9 mouse cellular contexts compared by ENCODE assay signal in the genomic region with DNA sequence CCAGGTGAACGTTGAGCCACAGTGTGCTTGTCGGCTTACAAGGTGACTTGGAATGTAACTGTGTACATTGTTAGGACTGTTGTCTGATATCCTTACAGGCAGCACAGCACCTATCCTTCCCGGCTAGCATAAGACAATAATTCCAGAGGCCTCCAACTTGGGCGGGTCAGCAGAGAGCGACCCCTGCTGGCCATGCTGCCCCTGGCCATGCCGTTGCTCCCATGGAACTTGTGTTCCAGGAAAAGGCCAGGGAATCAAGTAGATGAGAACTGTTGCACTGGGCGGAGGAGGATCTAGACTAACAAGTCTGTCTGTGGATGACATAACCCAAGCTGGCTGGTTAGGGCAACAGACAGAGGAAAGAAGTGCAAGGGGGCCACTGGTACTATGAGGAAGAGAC. TPM values are rescaled to one million over a fixed set of nuclear protein-coding genes. Genes with fewer than 3 reads are reported as not detected.
DNase-seq lines count a peak whose midpoint lies in the region; ATAC-seq and TF ChIP-seq lines count a peak whose summit lies in the region.
"Had no signal": no experiment of that assay in that cellular context is flagged by ENCODE, and none has a peak within 500 bp of the region (broad histone marks: within the 10 kb centered on the region; RNA-seq: fewer than 3 reads in every experiment).

No protein-coding gene starts in this region.

- H3K27me3 ChIP-seq in forebrain, postnatal 0 days (ENCODE audit: insufficient read depth, low read length): no peaks in the 10 kb centered on the region

- TF ChIP-seq CTCF in forebrain, postnatal 0 days (IDR thresholded peaks at IDR 0.05; ENCODE audit: low read depth): peak; percentile 72

- H3K9me3 ChIP-seq in forebrain, postnatal 0 days (ENCODE audit: low read length): no peaks in the 10 kb centered on the region

- H3K4me2 ChIP-seq in forebrain, postnatal 0 days (ENCODE audit: low read depth): no peak overlapping the region

- H3K9ac ChIP-seq in forebrain, postnatal 0 days: no peak overlapping the region

- H3K27ac ChIP-seq in forebrain, postnatal 0 days (ENCODE audit: low read depth, low read length): no peak overlapping the region

- DNase-seq in urinary bladder, postnatal 14 days (ENCODE audit: low spot score): peak; percentile 62
- no peak for DNase-seq in urinary bladder, adult 2 months (ENCODE audit: low spot score)
- DNase-seq in c-Kit-positive CD71-positive TER-119-positive erythroid progenitor cells, embryonic 14.5 days (ENCODE audit: low spot score): peak; percentile 17
- DNase-seq in forebrain, postnatal 0 days: peak; percentile 58
- DNase-seq in kidney, adult 11 months: peak; percentile 48
- peak; percentile 67 for DNase-seq in lung, postnatal 25 days (ENCODE audit: low spot score)
- peak; percentile 50 for DNase-seq in yolk sac, embryonic 10.5 days (ENCODE audit: low spot score)
- no peak for DNase-seq in urinary bladder, adult 18-20 months (ENCODE audit: low spot score in 2 of 2)

- H3K36me3 ChIP-seq in forebrain, postnatal 0 days (ENCODE audit: insufficient read depth): no peaks in the 10 kb centered on the region

- H3K4me1 ChIP-seq in forebrain, postnatal 0 days (ENCODE audit: insufficient read depth): no peaks in the 10 kb centered on the region

- peak; percentile 28; the same call in 1 of the 2 replicates for ATAC-seq in forebrain, postnatal 0 days

- 32% methylated on average over 7 of the region's 7 CpGs for WGBS in forebrain, postnatal 0 days

- no peak overlapping the region for H3K4me3 ChIP-seq in forebrain, postnatal 0 days (ENCODE audit: low read depth, low read length)
- H3K4me3 ChIP-seq: erythroblast, embryonic 14.5 days had no signal

RNA-seq across cellular contexts. Expression of a gene that starts 19.6 kb away (rescaled TPM):
- polyA plus RNA-seq in urinary bladder, adult 2 months (2012; rRNA removed): 21.6 and 22.7 TPM in 2 replicates
- 5.1 and 8.8 TPM in 2 replicates for total RNA-seq in forebrain, postnatal 0 days (2014; rRNA removed)
- 4.9 and 6.2 TPM in 2 replicates for polyA plus RNA-seq in forebrain, postnatal 0 days (2015; fragmentation: Nextera tagmentation; extraction: Ambion mirVana)

Comparison
In these comparisons a context has a peak if more than half of its experiments do, and no peak if none do; other contexts are left out.
1. DNase-seq: peak in urinary bladder, postnatal 14 days (single experiment), c-Kit-positive CD71-positive TER-119-positive erythroid progenitor cells, embryonic 14.5 days (single experiment), forebrain, postnatal 0 days (single experiment), kidney, adult 11 months (single experiment), lung, postnatal 25 days (single experiment) and yolk sac, embryonic 10.5 days (single experiment); none in urinary bladder, adult 2 months (single experiment) and urinary bladder, adult 18-20 months (0 of 2).